Mouse (Mus musculus) layer of hippocampus, adult 18-20 months (tissue): ENCODE measurements around the gene Gas6. TPM values are rescaled to one million over a fixed set of nuclear protein-coding genes. Genes with fewer than 3 reads are reported as not detected.

ENCODE experiments used
- DNase-seq, 2 experiments: peaks; one replicate each; pipeline ENCODE4 v3.0.0; 2022; ENCODE audit warnings: low spot score in 2 of 2
- total RNA-seq, 2 experiments: library from RNA; stranded (reverse); gene quantifications; 2 replicates each; pipeline ENCODE4 v1.2.3; 2021

Gas6 gene
- total RNA-seq, 2 experiments from 2014 or later = 84.0 to 95.1 TPM

GRCm38 (mm10) chr8:13507284-13507937, 13.1 kb upstream of the Gas6 start:
- no peak for DNase-seq

- no peak for DNase-seq
Observed at GRCm38 (mm10) chr8:13506849-13507248, 12.6 kb upstream of the Gas6 start.

GRCm38 (mm10) chr8:13504894-13505674, 10.8 kb upstream of the Gas6 start:
- DNase-seq = no peak

GRCm38 (mm10) chr8:13503936-13504606, 9.8 kb upstream of the Gas6 start:
- DNase-seq = no peak

GRCm38 (mm10) chr8:13501221-13501620, 6.9 kb upstream of the Gas6 start:
- DNase-seq = no peak

GRCm38 (mm10) chr8:13493011-13493410, 1.3 kb downstream of the Gas6 start:
- DNase-seq = no peak

- DNase-seq = no peak
Observed at GRCm38 (mm10) chr8:13492198-13492995, 1.9 kb downstream of the Gas6 start.

GRCm38 (mm10) chr8:13491491-13492010, 2.7 kb downstream of the Gas6 start:
- no peak for DNase-seq

- DNase-seq = no peak
Observed at GRCm38 (mm10) chr8:13489986-13490910, 4.0 kb downstream of the Gas6 start.

- no peak for DNase-seq
Observed at GRCm38 (mm10) chr8:13489351-13489750, 4.9 kb downstream of the Gas6 start.

- no peak for DNase-seq
Observed at GRCm38 (mm10) chr8:13483191-13483590, 11.1 kb downstream of the Gas6 start.

- no peak for DNase-seq
Observed at GRCm38 (mm10) chr8:13482101-13482801, 12.0 kb downstream of the Gas6 start.

- no peak for DNase-seq
Observed at GRCm38 (mm10) chr8:13481596-13481995, 12.7 kb downstream of the Gas6 start.

GRCm38 (mm10) chr8:13481089-13481554, 13.2 kb downstream of the Gas6 start:
- no peak for DNase-seq

- no peak for DNase-seq
Observed at GRCm38 (mm10) chr8:13475892-13476291, 18.4 kb downstream of the Gas6 start.

GRCm38 (mm10) chr8:13472284-13472683, 22.0 kb downstream of the Gas6 start:
- no peak for DNase-seq

GRCm38 (mm10) chr8:13471484-13471883, 22.8 kb downstream of the Gas6 start:
- DNase-seq = no peak

- DNase-seq = no peak
Observed at GRCm38 (mm10) chr8:13468737-13469136, 25.6 kb downstream of the Gas6 start.

GRCm38 (mm10) chr8:13466989-13467388, 27.3 kb downstream of the Gas6 start:
- DNase-seq = peak in 1 of 2 experiments; percentile 44
